Mouse (Mus musculus): ENCODE data around the gene Pigw.

Pigw gene

GRCm38 (mm10) chr11:84879772-84880464, at the start of gene Pigw, which contains the start of gene Myo19:
Pigw (minus strand) TSS chr11:84880285.
Myo19 (plus strand) TSS chr11:84880148.
- peak; percentile 93 for DNase-seq (ENCODE audit: low read depth)

DNA sequence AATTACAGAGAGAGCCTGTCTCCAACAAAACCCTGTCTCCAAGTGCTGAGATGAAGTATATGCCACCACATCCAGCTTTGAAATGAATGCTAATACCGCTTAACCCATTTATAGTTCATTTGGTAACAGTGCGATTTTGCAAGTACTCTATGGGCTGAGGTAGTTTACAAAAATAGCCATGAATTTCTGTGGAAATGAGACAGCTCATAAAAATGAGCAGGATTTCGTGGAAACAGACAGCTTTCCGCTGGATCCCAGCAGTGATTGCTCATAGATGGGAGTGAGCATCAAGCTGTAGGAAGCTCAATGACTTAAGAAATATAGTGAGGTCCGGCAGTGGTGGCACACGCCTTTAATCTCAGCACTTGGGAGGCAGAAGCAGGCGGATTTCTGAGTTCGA, 40.9 kb upstream of the Pigw start:
- peak; percentile 72 for DNase-seq (ENCODE audit: low read depth)

DNA sequence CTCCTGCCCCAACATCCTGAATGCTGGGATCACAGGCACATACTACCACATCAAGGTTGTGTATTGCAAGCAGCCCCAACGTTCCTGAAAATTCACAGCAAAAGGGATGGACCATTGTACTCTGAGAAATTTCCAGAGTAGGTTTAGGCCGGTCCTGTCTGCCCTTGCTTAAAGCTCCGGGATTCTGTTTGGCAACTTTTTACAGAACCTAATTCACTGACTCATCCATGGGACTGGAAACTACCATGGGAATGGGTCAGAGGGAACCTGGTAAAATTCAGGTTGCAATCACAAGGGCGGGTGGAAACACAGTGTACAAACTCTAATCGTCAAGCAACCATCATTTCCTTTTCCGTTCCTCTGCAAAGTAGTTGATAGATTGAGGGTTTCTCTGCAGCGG, 39.9 kb upstream of the Pigw start:
- peak; percentile 47 for DNase-seq (ENCODE audit: low read depth)

GRCm38 (mm10) chr11:84919276-84919675, 39.2 kb upstream of the Pigw start:
- DNase-seq (ENCODE audit: low read depth), result peak; percentile 63

DNA sequence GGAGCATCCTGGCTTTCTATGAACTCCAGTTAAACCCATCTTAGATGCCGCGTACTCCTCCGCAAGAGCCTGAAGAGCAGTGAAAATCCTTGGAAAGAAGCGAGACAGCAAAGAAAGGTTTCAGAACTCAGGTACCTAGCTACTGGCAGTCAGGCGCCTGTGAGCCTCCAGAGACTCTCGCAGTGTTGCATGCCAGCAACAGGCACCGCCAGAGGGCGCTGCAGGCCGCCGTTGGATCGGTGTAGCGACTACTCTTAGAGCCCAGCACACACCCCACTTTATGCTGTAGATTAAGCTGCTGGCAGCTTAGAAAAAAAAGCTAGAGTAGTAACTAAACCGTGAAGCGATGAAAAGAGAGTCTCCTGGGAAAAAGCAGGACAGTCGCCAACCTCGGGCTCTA, 38.3 kb upstream of the Pigw start:
- peak; percentile 96 for DNase-seq (ENCODE audit: low read depth)

GRCm38 (mm10) chr11:84916703-84917300, 36.7 kb upstream of the Pigw start:
- DNase-seq (ENCODE audit: low read depth), result peak; percentile 60

DNA sequence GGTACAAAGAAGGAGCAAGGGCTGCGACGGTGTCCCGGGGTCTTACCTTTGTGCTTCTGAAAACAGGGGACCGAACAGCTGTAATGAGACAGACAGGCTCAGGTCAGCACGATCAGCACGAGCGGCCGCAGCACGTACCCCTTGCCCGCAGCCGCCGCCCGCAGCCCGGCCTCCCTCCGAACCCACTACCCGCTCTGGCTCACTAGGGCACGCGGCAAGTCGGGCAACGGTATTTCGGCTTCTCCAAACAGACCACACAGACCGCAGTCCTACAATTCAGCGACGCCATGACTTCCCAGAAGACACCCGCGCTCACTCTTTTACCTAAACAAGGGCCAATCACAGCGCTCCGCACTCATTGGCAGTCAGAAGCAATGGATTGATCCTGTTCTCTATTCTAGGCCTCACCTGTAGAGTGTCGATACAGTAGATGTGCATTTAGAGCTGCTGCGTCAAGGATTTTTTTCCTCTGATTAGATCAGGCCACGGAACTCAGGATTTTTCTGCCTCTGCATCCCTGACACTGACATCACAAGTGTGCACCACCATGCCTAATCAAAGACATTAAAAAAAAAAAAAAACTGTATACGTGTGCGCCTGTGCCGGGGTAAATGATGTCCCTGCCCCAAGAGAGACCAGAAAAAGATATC, 36.1 kb upstream of the Pigw start, which contains the start of gene Znhit3:
Gene Znhit3 (minus strand): TSS at position 314 of the 650 bp plus-strand sequence.
- peak; percentile 92 for DNase-seq (ENCODE audit: low read depth)

GRCm38 (mm10) chr11:84914673-84915072, 34.6 kb upstream of the Pigw start:
- no peak for DNase-seq (ENCODE audit: low read depth)

DNA sequence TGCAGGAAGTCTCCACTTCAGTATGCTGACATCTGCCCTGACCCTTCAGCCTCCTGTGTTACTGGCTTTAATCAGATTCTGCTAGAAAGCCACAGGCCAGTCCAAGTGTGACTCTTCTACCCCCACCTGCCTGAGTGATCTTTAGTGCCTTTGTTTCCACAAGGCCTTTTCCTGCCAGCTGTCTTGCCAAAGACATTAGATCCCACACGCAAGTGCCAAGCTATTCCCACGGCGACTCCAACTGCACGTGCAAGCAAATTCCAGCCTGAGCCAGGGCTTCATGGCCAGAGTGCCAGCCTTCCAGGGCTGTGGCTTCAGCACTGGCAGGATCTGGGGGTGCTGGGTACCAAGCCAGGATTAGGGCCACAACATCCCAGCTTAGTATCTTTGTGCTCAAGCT, 30.3 kb upstream of the Pigw start:
- DNase-seq (ENCODE audit: low read depth), result no peak

- DNase-seq (ENCODE audit: low read depth), result no peak
Observed at GRCm38 (mm10) chr11:84908480-84908879, 28.4 kb upstream of the Pigw start.

- no peak for DNase-seq (ENCODE audit: low read depth)
Observed at GRCm38 (mm10) chr11:84907081-84907480, 27.0 kb upstream of the Pigw start.

- no peak for DNase-seq (ENCODE audit: low read depth)
Observed at GRCm38 (mm10) chr11:84904597-84905144, 24.6 kb upstream of the Pigw start.

- no peak for DNase-seq (ENCODE audit: low read depth)
Observed at GRCm38 (mm10) chr11:84893113-84893512, 13.0 kb upstream of the Pigw start.

DNA sequence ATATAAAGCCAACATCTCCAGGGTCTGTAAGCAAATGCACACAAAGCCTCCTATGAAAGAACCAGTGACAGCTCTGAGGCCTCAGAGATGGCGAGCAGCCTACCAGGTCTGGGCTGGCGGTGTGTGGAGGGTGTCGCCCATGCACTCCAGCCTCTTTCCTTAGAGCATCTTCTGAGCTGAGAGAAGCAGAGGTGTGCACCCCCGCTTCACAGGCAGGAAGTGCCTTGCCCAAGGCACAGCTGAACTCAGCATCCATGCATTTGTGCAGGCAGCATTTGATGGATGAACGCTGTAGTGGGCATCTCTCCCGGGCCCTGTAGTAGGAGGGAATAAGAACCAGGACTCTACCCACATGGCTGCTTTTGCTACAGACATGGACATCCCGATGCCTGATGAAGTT, 11.6 kb upstream of the Pigw start:
- no peak for DNase-seq (ENCODE audit: low read depth)

DNA sequence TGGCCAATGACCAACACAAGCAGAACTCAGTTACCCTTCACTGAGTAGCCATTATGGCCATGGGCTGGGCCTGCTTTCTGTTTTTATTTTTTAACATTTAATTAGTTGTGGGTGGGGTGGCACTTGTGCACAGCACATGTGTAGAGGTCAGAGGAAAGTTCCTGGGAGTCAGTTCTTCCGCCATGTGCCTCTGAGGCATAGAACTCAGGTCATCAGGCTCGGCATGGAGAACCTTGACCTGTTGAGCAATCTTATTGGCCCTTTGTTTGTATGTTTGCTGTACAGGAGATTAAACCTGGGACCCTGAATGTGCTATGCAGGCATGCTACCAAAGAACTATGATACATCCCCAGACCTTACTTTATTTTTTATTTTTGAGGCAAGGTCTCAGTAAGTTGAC, 9.4 kb upstream of the Pigw start:
- DNase-seq (ENCODE audit: low read depth), result no peak

DNA sequence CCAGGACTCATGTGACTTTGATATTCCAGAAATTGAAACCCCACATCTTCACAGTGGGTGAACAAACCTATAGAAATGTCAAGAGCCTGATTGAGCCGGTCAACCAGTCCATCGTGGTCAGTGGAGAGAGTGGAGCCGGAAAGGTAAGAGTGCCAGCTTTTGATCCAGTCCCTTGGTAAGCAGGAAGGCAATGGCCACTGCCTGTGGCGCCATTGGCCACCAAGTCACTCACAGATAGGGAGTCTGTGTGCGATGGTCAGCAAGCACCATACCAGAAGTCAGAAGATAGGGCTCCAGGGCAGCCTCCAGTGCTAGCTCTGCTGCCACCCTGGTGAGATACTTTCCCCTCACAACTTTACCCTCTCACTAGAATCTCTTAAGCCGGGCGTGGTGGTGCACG, 7.9 kb upstream of the Pigw start:
- DNase-seq (ENCODE audit: low read depth), result no peak

DNA sequence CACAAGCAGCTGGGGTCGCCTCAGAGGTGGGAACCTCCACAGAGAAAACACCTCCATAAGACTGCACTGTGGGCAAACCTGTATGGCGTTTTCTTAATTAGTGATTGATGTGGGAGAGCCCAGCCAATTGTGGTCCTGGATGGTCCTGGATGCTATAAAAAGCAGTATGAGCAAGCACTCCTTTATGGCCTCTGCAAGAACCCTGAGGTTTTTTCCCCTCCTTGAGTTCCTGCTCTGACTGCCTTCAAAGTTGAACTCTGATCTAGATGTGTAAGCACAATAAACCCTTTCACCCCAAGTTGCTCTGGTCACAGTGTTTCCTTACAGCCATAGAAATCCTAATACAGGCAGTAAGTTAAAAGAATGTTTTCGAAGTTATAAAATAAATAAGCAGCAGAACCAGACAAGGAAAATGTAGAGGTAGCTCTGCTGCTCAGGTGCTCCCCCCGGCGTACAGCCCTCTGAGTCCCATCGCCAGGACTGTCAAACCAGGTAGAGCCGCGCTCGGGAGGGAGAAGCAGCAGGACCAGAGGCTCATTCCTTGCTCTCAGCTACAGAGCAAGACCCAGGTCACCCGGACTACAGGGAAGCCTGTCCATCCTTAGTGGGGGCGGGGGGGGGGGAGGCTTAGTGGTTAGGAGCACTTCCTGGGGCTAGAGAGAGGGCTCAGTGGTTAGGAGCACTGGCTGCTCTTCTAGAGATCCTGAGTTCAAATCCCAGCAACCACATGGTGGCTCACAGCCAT, 6.9 kb upstream of the Pigw start:
- no peak for DNase-seq (ENCODE audit: low read depth)

DNA sequence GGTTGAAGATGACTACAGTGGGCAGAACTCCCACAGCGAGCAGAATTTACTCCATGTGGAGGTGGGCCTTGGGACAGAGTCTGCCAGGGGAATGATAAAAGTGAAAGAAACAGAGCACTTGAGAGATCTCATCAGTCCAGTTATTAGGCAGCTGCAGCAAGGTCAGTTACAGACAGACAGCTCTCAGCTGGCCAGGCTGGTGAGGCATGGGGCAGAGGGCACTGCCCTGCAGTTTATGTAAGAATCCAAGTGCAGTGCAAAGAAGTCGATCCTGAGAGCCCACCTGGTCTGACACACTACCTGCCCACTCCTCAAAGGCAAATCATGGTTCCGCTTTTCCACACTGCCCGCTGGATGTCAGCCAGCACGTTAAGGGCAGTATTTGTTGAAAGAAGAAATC, 6.2 kb upstream of the Pigw start:
- DNase-seq (ENCODE audit: low read depth), result no peak

DNA sequence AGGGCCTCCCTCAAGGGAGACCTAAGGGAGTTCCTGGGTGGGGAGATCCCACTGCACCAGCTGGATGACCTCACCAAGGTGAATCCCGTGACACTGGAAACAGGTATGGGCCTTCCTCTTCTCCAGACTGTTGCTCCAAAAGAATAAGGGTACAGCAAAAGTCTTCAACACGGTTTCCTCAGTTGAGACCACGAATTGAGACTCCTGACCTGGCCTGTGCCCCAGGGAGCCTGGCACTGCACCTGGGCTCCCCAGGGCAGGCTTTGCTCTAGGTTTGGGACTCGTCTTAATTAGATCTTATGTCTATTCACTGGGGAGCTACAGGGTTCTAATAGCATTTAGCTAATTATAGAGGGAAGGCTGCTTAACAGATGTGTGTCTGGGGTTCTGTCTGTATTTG, 5.2 kb upstream of the Pigw start:
- no peak for DNase-seq (ENCODE audit: low read depth)

GRCm38 (mm10) chr11:84882346-84882745, 2.3 kb upstream of the Pigw start:
- DNase-seq (ENCODE audit: low read depth), result no peak

DNA sequence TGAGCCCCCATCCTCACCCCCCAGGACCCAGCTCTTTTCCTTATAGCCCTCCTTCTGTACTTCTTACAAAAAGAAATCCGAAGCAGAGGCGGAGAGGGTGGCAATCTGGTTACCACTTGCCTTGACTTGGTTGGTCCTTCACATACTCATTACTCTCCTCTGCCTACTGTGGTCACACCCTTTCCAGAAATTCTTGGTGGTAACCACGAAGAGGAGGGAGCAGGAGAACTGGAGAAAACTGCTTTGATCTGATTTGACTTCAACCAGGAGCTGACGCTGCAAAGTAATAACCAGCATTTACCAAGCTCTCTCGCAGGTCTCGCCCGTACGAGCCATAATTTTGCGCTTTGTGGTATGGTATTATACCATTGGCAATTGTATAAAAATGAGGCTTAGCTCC, 886 bp upstream of the Pigw start:
- no peak for DNase-seq (ENCODE audit: low read depth)

DNA sequence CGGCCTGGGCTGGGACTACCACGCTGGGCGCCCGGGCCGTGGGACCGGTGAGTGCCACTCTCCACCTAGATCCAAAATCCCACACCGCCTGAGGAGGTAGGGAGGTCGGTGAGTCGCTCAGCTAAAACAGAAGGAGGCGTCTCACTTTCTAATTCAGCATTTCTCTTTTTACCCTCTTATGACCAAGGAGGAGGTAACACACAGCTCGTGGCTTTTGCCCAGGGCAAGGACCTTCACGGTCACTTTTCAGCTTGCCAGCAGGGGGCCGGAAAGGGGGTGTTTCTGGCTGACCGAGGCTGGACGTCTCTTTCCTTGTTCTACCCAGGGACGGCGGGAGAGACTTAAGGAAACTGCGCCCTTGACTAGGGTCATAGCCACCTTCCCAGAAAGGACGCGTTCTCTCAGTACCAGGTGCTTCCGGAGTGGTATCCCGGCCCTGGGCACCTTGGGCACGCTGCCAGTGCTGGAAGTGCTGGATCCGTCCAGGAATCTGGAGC, 428 bp upstream of the Pigw start:
- peak; percentile 76 for DNase-seq (ENCODE audit: low read depth)
